Mouse (Mus musculus) CH12.LX (cell line): Measurements from ENCODE around the gene Nudt16. TPM values are rescaled to one million over a fixed set of nuclear protein-coding genes. Genes with fewer than 3 reads are reported as not detected.

ENCODE experiments used
- DNase-seq: peaks from one replicate; pipeline ENCODE4 v3.0.0-alpha.2; 2013; ENCODE audit errors: extremely low read depth
- H3K27ac ChIP-seq: 2 replicates; pipeline ENCODE4 v1.5.1; 2012; ENCODE audit warnings: low read depth, mild to moderate bottlenecking, control low read depth, moderate library complexity; ENCODE audit not compliant: insufficient read depth
- H3K27me3 ChIP-seq: replicated peaks from 2 replicates; pipeline ENCODE3; 2012; ENCODE audit warnings: inconsistent platforms
- H3K36me3 ChIP-seq, 2 experiments: replicated peaks in 1 of 2; 2 replicates each; pipeline versions ENCODE3 to v1.6.1; 2012; ENCODE audit warnings: inconsistent platforms in 1 of 2, low read length in 1 of 2, mild to moderate bottlenecking in 1 of 2, mixed read lengths in 1 of 2, moderate library complexity in 1 of 2; ENCODE audit not compliant: control insufficient read depth in 1 of 2, insufficient read depth in 1 of 2
- H3K4me1 ChIP-seq, 2 experiments: 2 replicates each; pipeline ENCODE4 v1.6.1; 2012; ENCODE audit warnings: inconsistent platforms in 1 of 2, moderate library complexity in 1 of 2; ENCODE audit not compliant: insufficient read depth in 2 of 2, control insufficient read depth in 1 of 2
- H3K4me2 ChIP-seq: 2 replicates; pipeline ENCODE4 v1.6.1; 2012; ENCODE audit warnings: low read depth, mild to moderate bottlenecking, control low read depth; ENCODE audit not compliant: poor library complexity, insufficient read depth, severe bottlenecking
- H3K4me3 ChIP-seq, 3 experiments: fragments of 150-350 bp in 1 of 3; sonication (generic) in 1 of 3; replicated peaks in 1 of 3; 2 replicates each; pipeline versions ENCODE3 to v1.5.1; 2011 to 2012; ENCODE audit warnings: low read depth in 2 of 3, low read length in 2 of 3, mild to moderate bottlenecking in 2 of 3, moderate library complexity in 2 of 3, control low read depth in 1 of 3, improper control_type of control experiment in 1 of 3, inconsistent platforms in 1 of 3, mixed read lengths in 1 of 3; ENCODE audit not compliant: poor library complexity in 1 of 3
- H3K79me2 ChIP-seq: replicated peaks from 2 replicates; pipeline ENCODE4 v1.6.1; 2012; ENCODE audit warnings: mild to moderate bottlenecking, moderate library complexity; ENCODE audit not compliant: control insufficient read depth, poor library complexity, insufficient read depth, severe bottlenecking; ENCODE audit errors: extremely low read depth
- H3K9ac ChIP-seq: 2 replicates; pipeline ENCODE4 v1.6.1; 2012; ENCODE audit warnings: low read depth, mild to moderate bottlenecking, control low read depth, moderate library complexity; ENCODE audit not compliant: insufficient read depth
- H3K9me3 ChIP-seq: replicated peaks from 2 replicates; pipeline ENCODE3; 2012; ENCODE audit warnings: low read length, inconsistent platforms, mixed read lengths
- BHLHE40 ChIP-seq: IDR thresholded peaks from 2 replicates; pipeline ENCODE4 v1.6.1; 2011; ENCODE audit warnings: mild to moderate bottlenecking, low read depth, low read length, improper control_type of control experiment
- CHD1 ChIP-seq: IDR thresholded peaks from 2 replicates; pipeline ENCODE4 v1.6.1; 2012; ENCODE audit warnings: low read depth, low read length, improper control_type of control experiment, inconsistent platforms
- CTCF ChIP-seq, 2 experiments: IDR thresholded peaks in 1 of 2; conservative IDR thresholded peaks in 1 of 2; 2 replicates each; pipeline ENCODE4 v1.5.1; 2011 to 2012; ENCODE audit warnings: low read depth in 2 of 2, low read length in 2 of 2, improper control_type of control experiment in 1 of 2, inconsistent platforms in 1 of 2, mild to moderate bottlenecking in 1 of 2, moderate library complexity in 1 of 2
- ELF1 ChIP-seq: IDR thresholded peaks from 2 replicates; pipeline ENCODE4 v1.6.1; 2014; ENCODE audit warnings: low read depth, mild to moderate bottlenecking, inconsistent platforms, low read length, improper control_type of control experiment
- EP300 ChIP-seq: IDR thresholded peaks from 2 replicates; pipeline ENCODE4 v1.6.1; 2011; ENCODE audit warnings: low read length, improper control_type of control experiment
- ETS1 ChIP-seq: conservative IDR thresholded peaks from 2 replicates; pipeline ENCODE4 v1.6.1; 2012; ENCODE audit warnings: low read depth, mild to moderate bottlenecking, inconsistent platforms, low read length, improper control_type of control experiment, moderate library complexity
- HCFC1 ChIP-seq: IDR thresholded peaks from 2 replicates; pipeline ENCODE4 v1.6.1; 2012; ENCODE audit warnings: low read depth, mild to moderate bottlenecking, inconsistent platforms, low read length, improper control_type of control experiment
- JUND ChIP-seq: conservative IDR thresholded peaks from 2 replicates; pipeline ENCODE4 v1.6.1; 2011; ENCODE audit warnings: low read depth, low read length, improper control_type of control experiment
- MAX ChIP-seq: IDR thresholded peaks from 2 replicates; pipeline ENCODE4 v1.6.1; 2011; ENCODE audit warnings: low read length, improper control_type of control experiment
- MAZ ChIP-seq: IDR thresholded peaks from 2 replicates; pipeline ENCODE4 v1.6.1; 2012; ENCODE audit warnings: low read depth, mild to moderate bottlenecking, inconsistent platforms, low read length, improper control_type of control experiment, moderate library complexity
- MEF2A ChIP-seq: IDR thresholded peaks from 2 replicates; pipeline ENCODE4 v1.6.1; 2014; ENCODE audit warnings: low read depth, mild to moderate bottlenecking, inconsistent platforms, low read length, improper control_type of control experiment, borderline replicate concordance
- MXI1 ChIP-seq: IDR thresholded peaks from 2 replicates; pipeline ENCODE4 v1.6.1; 2011; ENCODE audit warnings: mild to moderate bottlenecking, low read depth, low read length, improper control_type of control experiment
- MYC ChIP-seq: IDR thresholded peaks from 2 replicates; pipeline ENCODE4 v1.6.1; 2011; ENCODE audit warnings: low read depth, mild to moderate bottlenecking, improper control_type of control experiment, low read length
- NELFE ChIP-seq: IDR thresholded peaks from 2 replicates; pipeline ENCODE4 v1.6.1; 2011; ENCODE audit warnings: low read depth, low read length, improper control_type of control experiment
- NRF1 ChIP-seq: IDR thresholded peaks from 2 replicates; pipeline ENCODE4 v1.6.1; 2014; ENCODE audit warnings: low read depth, mild to moderate bottlenecking, inconsistent platforms, low read length, improper control_type of control experiment, moderate library complexity
- POLR2AphosphoS2 ChIP-seq: IDR thresholded peaks from 2 replicates; pipeline ENCODE4 v1.6.1; 2011; ENCODE audit warnings: low read depth, low read length, improper control_type of control experiment
- RAD21 ChIP-seq: IDR thresholded peaks from 2 replicates; pipeline ENCODE4 v1.6.1; 2011; ENCODE audit warnings: low read depth, mild to moderate bottlenecking, low read length, improper control_type of control experiment, moderate library complexity
- SMC3 ChIP-seq: IDR thresholded peaks from 2 replicates; pipeline ENCODE4 v1.6.1; 2011; ENCODE audit warnings: low read depth, low read length, improper control_type of control experiment
- TBP ChIP-seq: conservative IDR thresholded peaks from 2 replicates; pipeline ENCODE4 v1.6.1; 2011; ENCODE audit warnings: low read depth, low read length, improper control_type of control experiment
- UBTF ChIP-seq: IDR thresholded peaks from 2 replicates; pipeline ENCODE4 v1.6.1; 2012; ENCODE audit warnings: low read depth, mild to moderate bottlenecking, inconsistent platforms, low read length, improper control_type of control experiment, moderate library complexity
- USF1 ChIP-seq: IDR thresholded peaks from 2 replicates; pipeline ENCODE4 v1.6.1; 2014; ENCODE audit warnings: low read depth, mild to moderate bottlenecking, inconsistent platforms, low read length, improper control_type of control experiment
- USF2 ChIP-seq: conservative IDR thresholded peaks from 2 replicates; pipeline ENCODE4 v1.6.1; 2011; ENCODE audit warnings: low read depth, low read length, improper control_type of control experiment
- ZNF384 ChIP-seq: IDR thresholded peaks from 2 replicates; pipeline ENCODE4 v1.6.1; 2012; ENCODE audit warnings: low read depth, low read length, improper control_type of control experiment, inconsistent platforms
- dilution Hi-C: fragments of 300-500 bp; cut with MboI; formaldehyde crosslinking; loops from 2 replicates; pipeline ENCODE4 v1.14.3; 2020; ENCODE audit warnings: low sequenced_read_pairs; ENCODE audit not compliant: extremely low pct_unique_long_range_greater_than_20kb, extremely low pct_ligation_motif_present
- in situ Hi-C: fragments of 300-500 bp; cut with MboI; formaldehyde crosslinking; loops from 3 replicates; pipeline ENCODE4 v1.14.3; 2019; ENCODE audit warnings: low sequenced_read_pairs, low pct_ligation_motif_present, low pct_unique_long_range_greater_than_20kb, mixed read lengths
- polyA plus RNA-seq: library from polyadenylated mRNA; unstranded; fragments of >175 nt; gene quantifications from 2 replicates; pipeline ENCODE4 v1.2.1, GENCODE M21; 2012; ENCODE audit warnings: low read depth; ENCODE audit not compliant: insufficient read length
- total RNA-seq, 2 experiments: library from RNA; depleted of rRNA; stranded (reverse); fragments of 300-350 nt in 1 of 2; fragments of >200 nt in 1 of 2; gene quantifications; 2 replicates each; pipeline ENCODE4 v1.2.3; 2012 to 2014

Gene Nudt16
- total and polyA plus RNA-seq, 3 experiments: 18.9 to 22.2 (median 20.6) TPM

DNA sequence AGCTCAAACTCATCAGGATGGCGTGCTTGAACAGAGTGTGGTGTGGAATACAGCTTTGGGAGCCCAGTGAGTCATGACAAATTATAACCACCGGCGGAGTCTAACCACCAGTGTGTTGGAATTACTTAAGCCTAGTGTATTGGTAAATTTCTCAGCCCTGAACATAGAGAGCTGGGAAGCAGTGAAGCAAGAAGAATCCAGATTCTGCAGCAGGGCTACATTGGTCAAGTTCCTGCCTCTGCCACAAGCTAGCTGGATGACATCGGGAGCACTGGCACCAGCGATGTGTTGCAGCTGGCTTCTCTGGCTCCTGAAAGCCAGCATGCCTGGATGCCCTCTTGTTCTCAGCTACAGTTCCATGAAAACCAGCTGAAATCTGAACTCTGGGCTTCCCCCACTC is 27.7 kb downstream of the Nudt16 start:
- Histone ChIP-seq H3K79me2 (no peaks in the 10 kb centered on the region), H3K4me1 (no peaks in the 10 kb centered on the region; a peak in 1 of 4 replicates), H3K9me3 (no peaks in the 10 kb centered on the region), H3K27ac (no peak overlapping the region), H3K9ac (no peak overlapping the region), H3K27me3 (peaks cover 3% of the 10 kb centered on the region), H3K4me3 (no peak overlapping the region), H3K4me2 (no peak overlapping the region), H3K36me3 (no peaks in the 10 kb centered on the region)
- no peak for DNase-seq
- TF ChIP-seq ZNF384 (no peak), POLR2AphosphoS2 (no peak), UBTF (no peak), MYC (no peak), USF1 (no peak), MAZ (no peak), RAD21 (no peak), MXI1 (no peak), ETS1 (no peak), ELF1 (no peak), NRF1 (no peak), CHD1 (no peak), JUND (no peak), USF2 (no peak)
- in situ Hi-C loops: no loop called here
- dilution Hi-C loops: no loop called here

- Histone ChIP-seq H3K36me3 (no peaks in the 10 kb centered on the region), H3K9ac (no peak overlapping the region), H3K4me2 (no peak overlapping the region), H3K4me3 (no peak overlapping the region), H3K79me2 (no peaks in the 10 kb centered on the region), H3K4me1 (no peaks in the 10 kb centered on the region; a peak in 1 of 4 replicates)
- dilution Hi-C loops: no loop called here
- in situ Hi-C loops: no loop called here
- TF ChIP-seq ETS1 (no peak), JUND (no peak), NRF1 (no peak), UBTF (no peak), MEF2A (no peak), RAD21 (no peak), ELF1 (no peak), NELFE (no peak), MAZ (no peak), POLR2AphosphoS2 (no peak), USF1 (no peak), EP300 (no peak), MYC (no peak), MAX (no peak), TBP (no peak), BHLHE40 (no peak), CTCF (conservative IDR thresholded peaks at IDR 0.05 in 1 of 2, IDR thresholded peaks at IDR 0.05 in 1 of 2; ENCODE audit: low read depth in 2 of 2, low read length in 2 of 2) (no peak), USF2 (no peak), SMC3 (no peak), HCFC1 (no peak)
- TF ChIP-seq, all 38 proteins: peak for 0
- no peak for DNase-seq
- no peaks in the 10 kb centered on the region for H3K9me3 ChIP-seq
- H3K27me3 ChIP-seq: no peaks in the 10 kb centered on the region
- H3K27ac ChIP-seq: no peak overlapping the region
Measured at GRCm38 (mm10) chr9:105101911-105102310, 29.7 kb downstream of the Nudt16 start.
